Mouse (Mus musculus) E14TG2a.4 (cell line): Measurements from ENCODE around the gene Smim22.

Source experiments
- CTCF ChIP-seq: conservative IDR thresholded peaks from 2 replicates; pipeline ENCODE4 v1.5.1; 2014; ENCODE audit warnings: low read length
- NANOG ChIP-seq: IDR thresholded peaks from 2 replicates; pipeline ENCODE4 v1.6.1; 2014; ENCODE audit warnings: borderline replicate concordance, low read length, mixed read lengths
- POU5F1 ChIP-seq: IDR thresholded peaks from 2 replicates; pipeline ENCODE4 v1.6.1; 2014; ENCODE audit warnings: low read length, borderline replicate concordance

- TF ChIP-seq CTCF (no peak), POU5F1 (no peak), NANOG (no peak)
These were observed 43.0 kb upstream of the Smim22 start, which contains the start of gene Anks3 for GRCm38 (mm10) chr16:4963797-4964709.
